Mouse (Mus musculus) telencephalon, adult 2 months (tissue): ENCODE data around the gene Mup19.
"Not testable (repeated sequence)": the region's sequence is repeated elsewhere in the genome, so short reads cannot be mapped to it uniquely, and the experiment has no call there.

ENCODE experiments used
- DNase-seq: peaks from one replicate; pipeline ENCODE4 v3.0.0-alpha.2; 2011; ENCODE audit warnings: low read depth, low spot score

Gene Mup19

DNA sequence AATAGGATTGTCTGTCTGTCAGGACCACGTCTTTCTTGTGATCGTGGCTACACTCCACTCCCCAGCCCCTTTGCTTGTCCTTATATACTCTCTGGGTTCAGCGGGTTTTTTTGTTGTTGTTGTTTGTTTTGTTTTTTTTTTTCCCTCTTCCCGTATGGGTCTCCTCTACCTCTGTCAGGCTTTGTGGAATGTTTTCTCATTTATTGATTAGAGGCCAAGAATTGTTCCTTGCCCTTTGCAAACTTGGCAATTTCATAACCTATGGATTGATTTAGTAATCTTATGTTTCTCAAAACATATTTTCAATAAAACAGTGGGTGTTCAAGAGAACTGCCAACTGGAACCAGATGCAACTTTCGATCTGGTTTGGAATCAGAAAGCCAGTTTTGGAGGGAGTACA lies at the start of gene Mup19:
TSS of gene Mup19 (minus strand) at position 101 of the 400 bp plus-strand sequence.
- not testable (repeated sequence) for DNase-seq

DNA sequence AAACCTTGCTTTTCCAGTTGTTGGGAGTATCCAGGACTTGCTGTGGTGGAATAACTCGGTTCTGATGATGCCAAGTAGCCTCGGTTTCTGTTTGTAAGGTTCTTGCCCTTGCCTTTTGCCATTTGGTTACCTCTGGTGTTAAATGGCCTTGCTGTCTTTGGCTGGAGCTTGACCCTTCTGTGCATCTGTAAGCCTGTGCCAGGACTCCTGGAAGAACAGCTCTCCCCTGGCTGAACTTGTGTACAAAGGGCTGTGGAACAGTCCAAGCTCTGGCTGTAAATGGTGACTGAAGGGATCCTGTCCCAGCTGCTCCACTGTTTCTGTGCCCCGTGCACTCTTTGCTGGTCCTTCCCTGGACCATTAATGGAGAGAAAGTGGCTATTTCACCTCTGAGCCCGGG lies 47.1 kb upstream of the Mup19 start:
- no peak for DNase-seq

DNA sequence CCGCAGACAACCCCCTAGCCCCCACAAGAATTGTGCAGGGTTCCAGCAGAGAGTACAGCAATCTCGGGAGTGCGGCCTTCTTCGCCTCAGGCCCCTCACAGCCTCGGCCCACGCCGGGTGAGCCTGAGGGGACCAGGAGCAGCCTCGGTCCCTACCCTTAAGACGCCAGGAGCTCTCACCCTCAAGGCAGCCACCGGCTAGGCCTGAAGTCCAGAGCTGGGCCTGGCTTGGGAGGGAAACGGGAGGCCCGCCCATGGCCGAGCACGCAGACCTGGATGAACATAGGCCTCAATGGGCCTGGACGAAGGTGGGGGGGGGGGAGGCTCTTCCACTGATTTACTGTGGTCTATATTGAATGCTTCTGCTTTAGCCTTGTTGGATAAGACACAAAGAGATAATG lies 41.1 kb upstream of the Mup19 start:
- DNase-seq = no peak

DNA sequence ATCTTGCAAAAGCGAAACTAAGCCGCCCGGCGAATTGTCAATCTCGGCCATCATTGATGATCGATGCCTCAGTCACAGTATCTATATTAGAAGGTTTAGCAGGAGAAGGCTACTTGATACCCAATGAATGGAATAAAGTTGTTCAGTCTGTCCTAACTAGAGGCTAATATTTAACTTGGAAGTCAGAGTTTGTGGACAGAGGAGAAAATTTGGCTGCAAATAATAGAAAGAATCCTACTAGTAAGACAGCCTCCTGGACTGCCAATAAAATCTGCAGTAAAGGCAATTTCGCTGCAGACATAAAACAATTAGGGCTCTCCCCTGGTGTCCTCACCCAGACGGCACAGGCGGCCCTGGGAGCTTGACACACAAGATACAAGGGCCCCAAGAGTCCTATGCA lies 40.5 kb upstream of the Mup19 start:
- not testable (repeated sequence) for DNase-seq

DNA sequence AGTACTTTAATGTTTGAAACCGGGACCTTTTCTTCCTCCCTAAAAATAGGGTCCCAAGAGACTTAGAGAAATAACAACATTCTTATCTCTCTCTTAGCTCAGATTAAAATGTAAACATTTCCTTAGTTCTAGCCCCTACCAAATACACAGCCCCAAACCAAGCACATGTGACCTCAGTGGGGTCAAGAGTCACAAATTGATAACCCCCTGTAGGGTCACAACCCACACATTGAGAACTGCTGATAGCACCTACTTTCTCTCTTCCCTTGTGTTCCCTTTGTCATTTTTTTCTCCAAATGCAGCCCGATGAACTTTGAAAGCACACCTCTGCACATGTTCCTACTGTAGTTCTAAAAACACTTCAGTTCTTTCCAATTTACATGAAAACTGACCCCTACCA lies 33.5 kb upstream of the Mup19 start:
- DNase-seq = no peak

DNA sequence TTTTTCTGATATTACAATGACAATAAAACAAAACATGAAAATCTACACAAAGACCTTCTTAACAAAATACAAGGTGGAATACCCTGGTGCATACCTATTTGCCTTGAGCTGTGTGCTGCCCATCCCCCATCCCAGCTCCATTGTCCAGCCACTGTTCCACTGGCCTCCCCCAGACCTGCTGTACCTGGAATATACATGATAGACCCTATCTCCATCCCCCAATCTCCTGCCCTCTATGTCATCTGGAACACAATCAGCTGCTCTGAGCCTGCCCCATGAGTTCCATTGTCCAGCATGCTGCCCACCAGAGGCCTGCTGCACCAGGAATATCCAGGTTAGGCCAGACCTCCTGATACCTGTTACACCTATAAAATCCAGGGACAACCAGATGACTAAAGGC lies 31.4 kb upstream of the Mup19 start:
- DNase-seq = no peak

DNA sequence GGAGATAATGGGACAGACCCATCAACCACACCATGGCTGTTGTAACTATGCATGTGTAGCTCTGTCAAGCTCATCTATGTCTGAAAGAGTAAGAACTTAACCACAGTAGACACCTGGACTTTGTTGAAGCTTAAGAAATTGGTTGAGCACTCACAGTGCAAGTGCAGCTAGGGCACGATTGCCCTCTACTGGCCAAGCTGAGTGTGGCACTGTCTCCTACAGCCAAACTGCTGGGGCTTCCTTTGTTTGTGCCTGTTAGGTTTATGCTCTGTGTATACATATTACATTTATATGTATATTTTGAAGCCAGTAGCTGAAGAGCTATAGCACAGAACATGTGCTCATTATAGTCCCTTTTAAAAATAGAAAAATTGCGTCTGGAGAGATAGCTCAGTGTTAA lies 29.1 kb upstream of the Mup19 start:
- not testable (repeated sequence) for DNase-seq

DNA sequence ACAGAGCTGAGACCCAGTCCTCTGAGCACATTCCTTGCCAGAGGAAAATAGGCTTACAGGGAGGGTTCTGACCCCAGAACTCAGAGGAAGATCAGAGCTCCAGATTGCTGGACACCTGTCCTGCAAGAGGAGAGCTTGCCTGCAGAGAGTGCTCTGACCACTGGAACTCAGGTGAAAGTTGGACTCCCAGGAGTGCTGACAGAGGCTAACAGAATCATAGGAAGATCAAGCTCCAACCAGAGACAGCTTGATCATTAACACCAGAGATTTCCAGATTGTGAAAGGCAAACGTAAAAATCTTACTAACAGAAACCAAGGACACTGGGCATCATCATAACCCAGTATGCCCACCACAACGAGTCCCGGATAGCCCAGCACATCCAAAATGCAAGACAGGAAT lies 26.9 kb upstream of the Mup19 start:
- not testable (repeated sequence) for DNase-seq

DNA sequence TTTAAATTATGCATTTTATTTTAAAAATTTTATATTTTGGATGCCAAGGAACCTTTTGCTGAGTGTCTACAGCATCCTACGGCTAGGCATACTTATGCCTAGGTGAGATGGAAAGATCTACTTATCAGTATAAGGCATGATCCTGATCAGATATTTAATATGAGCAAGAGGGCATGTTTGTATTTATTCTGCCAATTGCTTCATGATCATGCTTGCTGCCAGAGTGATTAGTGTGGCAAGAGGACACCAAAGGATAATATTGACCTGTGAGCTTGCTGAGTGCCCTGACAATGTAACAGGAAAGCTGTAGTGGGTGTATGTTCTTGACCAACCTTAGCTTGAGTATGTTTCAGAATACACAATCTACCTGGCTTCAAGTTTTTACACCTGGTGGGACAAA lies 7.6 kb upstream of the Mup19 start:
- not testable (repeated sequence) for DNase-seq

DNA sequence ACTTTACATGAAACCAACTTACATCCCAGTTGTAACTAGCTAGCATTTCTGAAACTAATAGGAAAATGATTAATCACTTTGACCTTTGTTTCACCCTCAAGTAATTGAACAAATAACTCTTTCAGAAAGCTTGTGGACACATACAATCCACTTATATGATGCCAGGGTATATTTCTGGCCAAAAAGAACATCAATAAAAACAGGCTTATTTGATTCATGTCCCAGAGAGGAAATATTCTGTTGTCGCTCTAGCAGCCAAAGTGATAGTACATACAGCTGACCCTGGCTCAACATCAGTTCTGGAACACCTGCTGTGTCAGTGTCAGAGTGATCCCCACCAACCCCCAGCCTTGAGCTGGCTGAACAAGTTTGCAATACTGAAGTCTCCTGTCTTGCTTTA lies 2.2 kb upstream of the Mup19 start:
- DNase-seq = not testable (repeated sequence)
